Mouse (Mus musculus): Measurements from ENCODE around the gene Capn12. TPM values are rescaled to one million over a fixed set of nuclear protein-coding genes. Genes with fewer than 3 reads are reported as not detected.

Capn12 gene
- total RNA-seq (2023) = not detected

DNA sequence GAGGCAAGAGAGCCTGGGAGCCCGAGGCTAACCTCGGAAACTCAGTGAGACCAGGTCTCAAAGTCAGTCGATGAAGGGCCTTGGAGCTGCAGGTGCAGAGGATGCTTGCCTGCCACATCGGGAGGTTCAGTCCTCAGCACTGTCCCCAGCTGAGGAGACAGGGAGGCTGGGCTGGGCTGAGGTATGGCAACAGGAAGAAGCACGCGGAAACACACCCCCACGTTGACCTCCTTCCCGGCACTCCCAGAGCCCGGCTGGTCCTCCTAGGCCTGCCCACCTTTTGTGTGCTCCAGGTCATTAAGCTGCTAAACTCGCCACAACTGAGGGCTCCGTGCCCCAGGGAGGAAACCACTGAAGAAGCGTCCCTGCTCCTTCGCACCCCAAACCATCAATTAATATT, at the start of gene Capn12:
Capn12 (plus strand) TSS at position 224 of the 400 bp plus-strand sequence.

DNA sequence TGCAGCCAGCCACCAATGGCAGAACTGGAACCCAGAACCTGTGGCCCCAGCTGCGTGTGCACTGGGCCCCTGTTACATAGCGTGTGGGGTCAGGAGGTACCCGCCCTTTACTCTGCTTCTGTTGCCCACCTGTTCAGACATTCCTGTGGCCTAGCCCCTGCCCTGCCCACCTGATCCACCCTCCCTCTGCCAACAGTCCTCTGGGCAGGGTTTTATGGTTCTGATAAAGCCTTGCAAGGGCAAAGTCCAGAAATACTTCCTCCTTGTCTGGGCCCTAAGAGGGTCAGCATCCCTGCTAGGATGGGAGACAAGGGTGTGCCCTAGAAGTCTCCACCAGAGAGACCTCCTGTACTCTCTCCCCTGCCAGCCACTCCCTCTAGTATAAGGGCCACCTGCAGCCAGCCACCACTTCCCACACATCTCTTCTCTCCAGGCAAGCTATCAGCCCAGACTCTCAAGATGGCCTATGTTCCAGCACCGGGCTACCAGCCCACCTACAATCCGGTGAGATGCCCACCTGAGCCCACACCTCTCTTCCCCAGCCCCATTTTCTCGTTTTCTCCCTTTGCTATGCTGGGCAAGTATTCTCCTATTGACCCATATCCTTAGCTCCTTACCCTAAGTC, 47.4 kb upstream of the Capn12 start, which contains the start of gene Lgals4:
Lgals4 (plus strand) TSS at position 132 of the 625 bp plus-strand sequence.

DNA sequence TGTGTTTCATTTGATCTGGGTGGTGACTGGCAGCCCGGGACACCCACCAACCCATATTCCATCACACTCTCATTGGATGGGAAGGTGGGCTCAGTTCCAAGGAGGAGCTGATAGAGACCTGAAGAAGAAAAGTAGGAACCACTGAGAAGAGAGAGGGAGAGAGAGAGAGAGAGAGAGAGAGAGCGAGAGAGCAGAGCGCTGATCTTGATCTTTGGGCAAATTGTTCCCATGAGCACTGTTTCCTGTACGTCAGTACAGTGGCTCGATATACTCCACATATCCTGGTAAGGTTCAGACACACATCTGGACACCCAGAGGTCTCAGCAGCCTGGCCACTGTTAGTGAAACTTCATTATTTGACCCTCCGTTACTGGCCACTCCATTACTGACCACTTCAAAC, 17.7 kb upstream of the Capn12 start, which contains the start of gene Lgals7:
Lgals7 (plus strand) TSS at position 314 of the 400 bp plus-strand sequence.

Other genes with a start within 250 kb of the Capn12 start
- gene Fbxo27, start 188.6 kb upstream of the Capn12 start, total RNA-seq (2023) = not detected
- 1 to 10 TPM; 1.5 to 2.5 TPM for gene Fbxo17, start 164.6 kb upstream of the Capn12 start, total RNA-seq (2023)
- 10 to 100 TPM; 19.5 to 24.8 TPM for gene Mrps12, start 139.6 kb upstream of the Capn12 start, total RNA-seq (2023)
- gene Sars2, start 139.4 kb upstream of the Capn12 start, total RNA-seq (2023) = 10 to 100 TPM; 17.5 to 19.0 TPM
- gene Ccer2, start 125.2 kb upstream of the Capn12 start, total RNA-seq (2023) = not detected
- gene Sirt2, start 114.7 kb upstream of the Capn12 start, total RNA-seq (2023) = 10 to 100 TPM; 75.3 to 81.8 TPM
- 10 to 100 TPM; 70.4 to 78.1 TPM for gene Nfkbib, start 113.9 kb upstream of the Capn12 start, total RNA-seq (2023)
- gene Rinl, start 92.5 kb upstream of the Capn12 start, total RNA-seq (2023) = 1 to 10 TPM; 9.6 to 9.7 TPM
- gene Hnrnpl, start 72.9 kb upstream of the Capn12 start, total RNA-seq (2023) = 100 to 1,000 TPM; 592 to 659 TPM
- gene Ech1, start 56.2 kb upstream of the Capn12 start, total RNA-seq (2023) = 10 to 100 TPM; 58.4 to 61.7 TPM
- 10 to 100 TPM; 17.2 to 19.6 TPM for gene Lgals4, start 47.6 kb upstream of the Capn12 start, total RNA-seq (2023)
- not detected for gene Lgals7, start 17.6 kb upstream of the Capn12 start, total RNA-seq (2023)
- gene Actn4, start 80.9 kb downstream of the Capn12 start, total RNA-seq (2023) = 100 to 1,000 TPM; 108 to 109 TPM
- gene Eif3k, start 100.4 kb downstream of the Capn12 start, total RNA-seq (2023) = 100 to 1,000 TPM; 267 to 290 TPM
- 100 to 1,000 TPM; 344 to 379 TPM for gene Map4k1, start 100.6 kb downstream of the Capn12 start, total RNA-seq (2023)
- under 1 TPM; 0.32 to 0.39 TPM for gene Ryr1, start 243.8 kb downstream of the Capn12 start, total RNA-seq (2023)

All from B cell, adult 67 days (primary cell).